Mouse (Mus musculus) small intestine, adult 2 months (tissue): ENCODE data around the gene Prg2. TPM values are rescaled to one million over a fixed set of nuclear protein-coding genes. Genes with fewer than 3 reads are reported as not detected.

Experiments used
- H3K27ac ChIP-seq: fragments of 200-500 bp; 2 replicates; pipeline ENCODE4 v1.5.1; 2012; ENCODE audit warnings: low read depth, low read length, control low read depth, inconsistent platforms; ENCODE audit not compliant: insufficient read depth
- H3K27me3 ChIP-seq: fragments of 200-500 bp; 2 replicates; pipeline ENCODE4 v1.6.1; 2012; ENCODE audit warnings: mild to moderate bottlenecking, moderate library complexity, low read length, inconsistent platforms; ENCODE audit not compliant: control insufficient read depth, insufficient read depth
- H3K36me3 ChIP-seq: fragments of 200-500 bp; 2 replicates; pipeline ENCODE4 v1.6.1; 2012; ENCODE audit warnings: mild to moderate bottlenecking, low read length, control low read depth, inconsistent platforms; ENCODE audit not compliant: control insufficient read depth, insufficient read depth
- H3K4me1 ChIP-seq: fragments of 200-500 bp; 2 replicates; pipeline ENCODE4 v1.6.1; 2012; ENCODE audit warnings: low read length, inconsistent platforms, mixed read lengths; ENCODE audit not compliant: control insufficient read depth, insufficient read depth, insufficient read length
- H3K4me3 ChIP-seq: fragments of 200-500 bp; 2 replicates; pipeline ENCODE4 v1.5.1; 2012; ENCODE audit warnings: low read depth, mild to moderate bottlenecking, control low read depth, inconsistent platforms, low read length, moderate library complexity
- CTCF ChIP-seq: fragments of 200-500 bp; IDR thresholded peaks from 2 replicates; pipeline ENCODE4 v1.5.1; 2012; ENCODE audit warnings: low read depth, mild to moderate bottlenecking, control low read depth, inconsistent platforms, low read length, moderate library complexity, mixed read lengths; ENCODE audit not compliant: insufficient replicate concordance, insufficient read length; ENCODE audit errors: extremely low read depth
- POLR2A ChIP-seq: fragments of 200-500 bp; IDR thresholded peaks from 2 replicates; pipeline ENCODE4 v1.6.1; 2012; ENCODE audit warnings: low read depth, mild to moderate bottlenecking, control low read depth, inconsistent platforms, low read length, moderate library complexity
- WGBS: fragments of 180-500 bp; shearing (Covaris S2); methylation state at CpG from one replicate; pipeline ENCODE4 v1.1.7; 2018; 5-methylcytosine and 5-hydroxymethylcytosine counted together
- polyA plus RNA-seq: library from polyadenylated mRNA; depleted of rRNA; stranded (reverse); fragments of >200 nt; gene quantifications from 2 replicates; pipeline ENCODE4 v1.2.3, GENCODE M21; 2012

Gene Prg2
- polyA plus RNA-seq, 1 experiment, result 0.49 TPM

DNA sequence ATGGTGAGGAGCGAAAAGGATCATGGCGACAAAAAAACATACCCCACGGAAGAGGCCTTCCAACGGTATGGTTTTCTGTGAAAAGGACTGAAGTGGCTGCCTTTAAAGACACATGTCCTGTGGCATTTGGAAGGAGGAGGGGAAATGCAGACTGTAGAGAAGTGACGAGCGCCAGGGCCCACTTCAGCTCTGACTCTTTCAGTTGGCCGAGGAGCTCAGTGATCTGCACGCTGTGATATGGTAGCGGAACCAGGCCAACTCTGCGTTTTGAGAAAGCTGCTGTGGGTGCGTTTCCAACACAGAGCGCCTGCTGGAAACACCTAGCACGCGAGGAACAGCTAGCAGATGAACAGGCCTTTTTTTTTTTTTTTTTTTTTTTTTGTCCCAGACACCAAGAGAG is 32.4 kb downstream of the Prg2 start:
- 85% methylated on average over 14 of the region's 14 CpGs for WGBS
- no peak overlapping the region for H3K27ac ChIP-seq

DNA sequence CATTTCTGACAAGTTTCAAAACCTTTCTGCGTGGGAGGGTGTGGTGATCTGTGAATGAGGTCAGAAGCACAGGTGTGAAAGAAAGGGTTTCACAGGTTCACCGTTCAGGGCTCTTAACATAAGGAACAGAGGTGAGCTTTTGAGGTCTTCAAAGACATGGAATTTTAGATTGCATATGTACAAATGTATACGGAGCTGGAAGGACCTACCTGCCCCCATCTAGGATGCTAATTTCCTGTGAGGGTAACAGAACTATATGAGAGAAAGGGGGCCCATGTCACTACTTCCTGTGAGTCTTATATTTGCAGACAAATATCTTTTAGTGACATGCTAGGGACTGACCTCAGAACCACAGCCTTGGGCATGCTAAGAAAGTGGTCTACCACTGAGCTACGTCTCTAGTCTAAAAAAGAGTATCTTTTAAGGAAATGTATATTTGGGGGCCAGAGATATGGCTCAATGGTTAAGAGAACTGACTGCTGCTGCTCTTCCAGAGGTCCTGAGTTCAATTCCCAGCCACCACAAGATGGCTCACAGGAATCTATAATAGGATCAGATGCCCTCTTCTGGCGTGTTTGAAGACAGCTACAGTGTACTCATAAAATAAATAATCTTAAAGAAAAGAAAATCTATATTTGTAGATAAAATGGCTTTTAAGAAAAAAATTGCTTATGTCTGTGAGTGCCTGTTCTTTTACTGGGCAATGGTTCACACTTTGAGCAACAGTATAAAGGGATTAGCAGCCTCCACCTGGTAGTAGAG is 33.7 kb downstream of the Prg2 start:
- Histone ChIP-seq H3K27ac (no peak overlapping the region), H3K36me3 (no peaks in the 10 kb centered on the region), H3K4me1 (peaks cover 8% of the 10 kb centered on the region; the same call in 1 of the 2 replicates), H3K27me3 (no peaks in the 10 kb centered on the region), H3K4me3 (no peak overlapping the region)
- WGBS, result 70% methylated on average over 5 of the region's 5 CpGs
- TF ChIP-seq POLR2A (no peak), CTCF (no peak)

More for the DNA sequence above, 32.4 kb downstream of the Prg2 start:
- H3K27me3 ChIP-seq, result no peaks in the 10 kb centered on the region
- H3K4me1 ChIP-seq, result peaks cover 8% of the 10 kb centered on the region; the same call in 1 of the 2 replicates
- H3K4me3 ChIP-seq, result no peak overlapping the region
- no peaks in the 10 kb centered on the region for H3K36me3 ChIP-seq
- TF ChIP-seq CTCF, result no peak
- no peak for TF ChIP-seq POLR2A

DNA sequence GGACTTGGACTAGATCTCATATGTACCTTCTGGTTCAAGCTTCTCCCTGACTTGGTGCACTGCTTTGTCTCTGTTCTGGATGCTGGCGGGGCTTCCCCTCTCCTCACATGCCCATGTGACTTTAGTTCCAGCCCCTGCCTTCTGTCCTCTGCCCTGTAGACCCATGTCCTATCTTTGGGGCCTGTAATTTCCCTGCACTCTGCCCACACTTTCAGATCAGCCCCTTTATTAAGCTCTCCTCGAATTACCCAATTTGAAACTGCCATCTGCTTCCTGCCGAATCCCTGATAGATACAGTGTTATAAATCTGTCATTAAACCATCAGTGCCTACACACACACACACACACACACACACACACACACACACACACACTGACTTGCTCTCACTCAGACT is 34.3 kb downstream of the Prg2 start:
- Histone ChIP-seq H3K27ac (no peak overlapping the region), H3K36me3 (no peaks in the 10 kb centered on the region), H3K4me3 (no peak overlapping the region), H3K27me3 (no peaks in the 10 kb centered on the region), H3K4me1 (peaks cover 6% of the 10 kb centered on the region; the same call in 1 of the 2 replicates)
- TF ChIP-seq POLR2A (no peak), CTCF (no peak)
- 29% methylated on average over 3 of the region's 3 CpGs for WGBS

DNA sequence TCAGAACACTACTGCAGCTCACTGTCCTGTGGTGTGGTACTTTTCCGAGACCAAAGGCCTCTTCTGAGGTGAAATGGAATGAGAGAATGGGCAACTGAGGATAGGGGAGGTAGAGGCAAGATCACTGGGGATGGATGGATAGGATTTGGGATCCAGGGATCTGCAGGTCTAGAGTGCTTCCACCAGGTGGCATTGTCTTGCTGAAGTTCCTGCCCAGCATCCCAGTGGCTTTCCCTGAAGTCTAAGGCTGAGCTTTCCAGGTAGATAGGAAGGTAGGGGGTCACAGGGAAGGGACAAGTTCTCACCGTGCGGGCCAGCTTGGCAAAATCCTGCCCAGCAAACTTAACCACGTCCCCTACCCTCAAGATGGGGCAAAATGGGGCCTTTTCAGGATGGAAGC is 41.8 kb downstream of the Prg2 start:
- TF ChIP-seq POLR2A (no peak), CTCF (peak; percentile 61; the same call in 1 of the 2 replicates)
- WGBS, result 24% methylated on average over 4 of the region's 4 CpGs
- Histone ChIP-seq H3K4me1 (no peaks in the 10 kb centered on the region), H3K27me3 (no peaks in the 10 kb centered on the region), H3K36me3 (no peaks in the 10 kb centered on the region), H3K27ac (no peak overlapping the region), H3K4me3 (no peak overlapping the region)

DNA sequence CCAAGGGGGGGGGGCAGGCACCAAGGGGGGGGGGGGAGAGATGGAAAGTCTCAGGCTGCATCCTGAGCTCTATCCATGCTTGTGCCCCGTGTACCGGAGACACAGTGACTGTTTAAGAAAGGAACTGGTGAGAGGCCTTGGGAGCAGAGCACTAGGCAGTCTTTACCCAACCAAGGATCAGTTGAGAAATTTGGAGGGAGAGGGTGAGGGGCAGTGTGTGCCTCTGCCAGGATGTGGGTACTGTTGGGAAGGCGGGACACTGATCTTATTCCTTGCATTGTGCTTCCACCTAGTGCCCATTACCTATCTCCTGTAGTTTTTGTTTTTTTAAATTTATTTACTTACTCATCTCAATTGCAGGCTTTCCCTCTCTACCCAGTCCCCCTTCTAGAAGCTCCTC is 45.9 kb downstream of the Prg2 start:
- Histone ChIP-seq H3K27ac (no peak overlapping the region), H3K36me3 (no peaks in the 10 kb centered on the region), H3K27me3 (no peaks in the 10 kb centered on the region), H3K4me1 (peaks cover 5% of the 10 kb centered on the region; the same call in 1 of the 2 replicates), H3K4me3 (no peak overlapping the region)
- 88% methylated on average over 3 of the region's 3 CpGs for WGBS
- TF ChIP-seq CTCF (no peak), POLR2A (no peak)

DNA sequence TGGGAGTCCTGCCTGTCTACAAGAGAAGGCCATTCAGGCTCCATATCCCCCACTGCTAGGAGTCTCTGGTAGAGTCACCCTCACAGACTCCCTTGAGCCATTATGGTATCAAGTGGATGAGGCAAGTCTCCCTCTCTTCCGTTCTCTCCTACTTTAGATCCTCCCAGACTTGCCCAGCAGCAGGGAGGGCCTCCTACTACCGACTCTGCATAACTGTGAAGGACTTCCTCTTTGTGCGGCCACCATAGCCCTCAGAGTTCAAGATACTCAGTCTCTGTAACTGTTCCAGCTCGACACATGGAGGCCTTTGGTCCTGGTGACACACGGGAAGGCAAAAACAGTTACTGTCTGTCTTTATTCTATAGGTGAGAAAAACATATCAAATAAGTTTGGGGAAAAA is 47.0 kb downstream of the Prg2 start:
- Histone ChIP-seq H3K36me3 (no peaks in the 10 kb centered on the region), H3K4me3 (no peak overlapping the region), H3K4me1 (peaks cover 5% of the 10 kb centered on the region; the same call in 1 of the 2 replicates), H3K27ac (no peak overlapping the region), H3K27me3 (no peaks in the 10 kb centered on the region)
- TF ChIP-seq CTCF (no peak), POLR2A (no peak)
- WGBS, result 72% methylated on average over 5 of the region's 5 CpGs

DNA sequence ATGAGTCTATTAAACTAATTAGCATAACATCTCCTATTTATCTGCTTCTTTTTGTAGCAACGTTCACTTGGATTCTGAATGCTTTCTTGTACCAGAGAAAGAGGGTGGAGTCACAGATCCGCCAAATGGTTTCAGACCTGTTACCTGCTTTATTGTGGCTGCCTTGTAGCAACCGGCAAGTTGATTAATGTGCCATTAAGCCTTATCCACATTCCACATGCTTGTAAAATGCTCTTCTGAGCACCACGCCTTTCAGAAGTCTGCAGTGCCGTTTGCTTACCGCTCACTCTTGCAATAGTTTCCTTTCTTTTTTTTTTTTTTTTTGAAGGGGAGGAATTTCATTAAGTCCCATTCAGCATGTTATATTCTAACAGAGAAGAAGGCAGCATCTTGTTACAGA is 49.6 kb downstream of the Prg2 start:
- no peak overlapping the region for H3K27ac ChIP-seq
- 16% methylated on average over 6 of the region's 6 CpGs for WGBS
- H3K4me3 ChIP-seq, result no peak overlapping the region
- no peaks in the 10 kb centered on the region for H3K36me3 ChIP-seq
- no peaks in the 10 kb centered on the region for H3K27me3 ChIP-seq
- peaks cover 5% of the 10 kb centered on the region; the same call in 1 of the 2 replicates for H3K4me1 ChIP-seq
- no peak for TF ChIP-seq POLR2A
- TF ChIP-seq CTCF, result no peak
